Mouse (Mus musculus): ENCODE data around the gene Izumo4.

Gene Izumo4

DNA sequence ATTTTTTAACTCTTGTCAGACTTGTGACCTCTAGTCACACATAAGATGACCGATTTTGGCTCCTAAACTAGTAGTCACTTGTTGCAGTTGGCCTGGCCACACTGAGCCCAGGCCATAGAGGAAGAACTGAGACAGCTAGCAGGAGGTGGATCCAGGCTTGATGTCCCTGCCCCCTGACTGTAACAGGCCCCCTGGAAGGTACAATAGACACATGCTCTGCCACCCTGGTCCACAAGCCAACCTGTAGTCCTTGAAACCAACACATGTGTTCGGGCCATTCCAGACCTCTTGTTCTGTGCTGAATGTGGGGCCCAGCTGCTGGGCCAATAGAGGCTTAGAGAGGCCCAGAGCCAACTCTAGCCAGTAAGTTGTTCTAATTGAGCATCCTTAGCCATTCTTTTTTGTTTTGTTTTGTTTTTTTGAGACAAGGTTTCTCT is 21.7 kb upstream of the Izumo4 start:
- in situ Hi-C loops (cut with MboI; ENCODE audit: low pct_unique_long_range_greater_than_20kb in 1 of 2, low sequenced_read_pairs in 2 of 2, unreplicated experiment in 1 of 2), result loop anchor here (5.0 to 10.0 kb wide), 2 partner anchors 103 to 105 kb away; partner anchors contain the start of gene Klf16 (in 2 of the 2)

DNA sequence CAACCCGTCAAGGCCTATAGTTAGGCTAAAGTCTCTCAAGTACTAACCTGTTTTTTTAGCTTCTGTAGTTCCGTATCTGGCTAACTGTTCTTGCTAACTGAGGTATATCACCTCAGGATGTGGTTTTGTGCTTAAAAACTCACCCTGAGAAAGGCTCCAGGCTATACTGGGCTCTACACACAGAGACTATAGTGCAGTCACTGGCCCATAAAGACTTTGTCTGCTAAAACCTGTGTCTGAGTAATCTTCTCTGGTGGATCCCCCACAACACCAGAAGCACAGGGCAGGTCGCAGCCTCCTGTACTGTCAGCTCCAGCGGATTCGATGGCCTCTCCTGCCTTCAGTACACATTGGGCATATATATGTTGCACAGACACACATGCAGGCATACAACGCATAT is 20.0 kb upstream of the Izumo4 start:
- in situ Hi-C loops (cut with MboI; ENCODE audit: low pct_unique_long_range_greater_than_20kb in 1 of 2, low sequenced_read_pairs in 2 of 2, unreplicated experiment in 1 of 2), result loop anchor here (5.0 to 10.0 kb wide), 2 partner anchors 105 to 107 kb away; partner anchors contain the start of gene Klf16 (in 2 of the 2)

DNA sequence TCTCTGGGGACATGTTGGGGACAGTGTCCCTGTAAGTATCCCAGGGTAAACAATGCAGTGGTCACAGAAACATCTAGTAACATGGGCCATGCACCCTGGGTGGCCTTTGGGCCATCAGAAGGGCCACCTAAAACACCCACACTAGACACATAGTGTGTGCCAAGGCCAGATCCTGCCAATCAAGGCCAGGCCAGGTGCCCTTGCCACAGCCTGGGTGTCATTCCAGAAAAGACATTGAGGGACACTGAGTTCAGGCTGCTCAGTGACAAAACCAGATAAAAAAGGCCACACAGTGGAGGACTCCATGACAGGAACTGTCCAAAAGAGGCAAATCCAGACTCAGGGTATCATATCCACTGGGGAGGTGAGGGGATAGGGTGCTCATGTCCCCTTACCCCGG is 18.3 kb upstream of the Izumo4 start:
- in situ Hi-C loops (cut with MboI; ENCODE audit: low pct_unique_long_range_greater_than_20kb in 1 of 2, low sequenced_read_pairs in 2 of 2, unreplicated experiment in 1 of 2), result loop anchor here (5.0 to 10.0 kb wide), 2 partner anchors 106 to 109 kb away; partner anchors contain the start of gene Klf16 (in 2 of the 2)

DNA sequence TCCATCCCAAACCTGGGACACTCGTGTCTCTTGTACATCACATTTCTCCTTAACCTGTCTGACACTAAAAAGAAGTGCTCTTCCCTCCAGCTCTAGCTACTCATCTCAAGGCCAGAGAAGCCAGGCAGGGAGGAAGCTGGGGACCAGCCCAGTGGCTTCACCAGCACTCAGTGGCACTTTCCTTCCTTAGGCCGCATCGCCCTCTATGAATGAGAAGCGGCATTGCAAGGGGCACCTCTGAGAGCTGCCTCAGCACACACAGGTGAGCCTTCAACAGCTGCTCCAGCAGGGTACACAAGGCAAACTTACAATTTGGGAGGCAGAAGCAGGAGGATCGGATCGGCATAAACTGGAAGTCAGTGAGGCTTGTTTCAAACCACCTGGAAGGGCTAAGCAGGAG is 17.8 kb upstream of the Izumo4 start:
- in situ Hi-C loops (cut with MboI; ENCODE audit: low pct_unique_long_range_greater_than_20kb in 1 of 2, low sequenced_read_pairs in 2 of 2, unreplicated experiment in 1 of 2), result loop anchor here (5.0 to 10.0 kb wide), 2 partner anchors 107 to 109 kb away; partner anchors contain the start of gene Klf16 (in 2 of the 2)

DNA sequence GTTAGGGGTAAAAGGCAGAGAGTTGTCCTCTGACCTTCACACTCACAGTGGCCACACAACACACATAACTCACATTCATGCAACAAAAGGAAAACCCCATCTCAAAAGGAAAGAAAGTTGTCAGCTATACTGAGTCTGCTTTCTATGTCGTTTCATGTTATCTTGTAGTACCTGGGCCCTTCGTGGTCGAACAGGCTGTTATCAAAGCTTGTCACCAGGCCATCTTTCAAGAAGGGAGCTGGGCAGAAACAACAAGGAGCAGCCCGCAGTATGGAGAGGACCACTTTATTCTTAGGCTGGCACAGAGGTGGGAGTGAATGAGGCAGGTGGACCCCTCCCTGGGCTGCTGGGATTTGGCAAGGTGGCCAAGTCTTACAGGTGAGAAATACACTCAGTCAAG is 17.0 kb upstream of the Izumo4 start:
- in situ Hi-C loops (cut with MboI; ENCODE audit: low pct_unique_long_range_greater_than_20kb in 1 of 2, low sequenced_read_pairs in 2 of 2, unreplicated experiment in 1 of 2), result loop anchor here (5.0 to 10.0 kb wide), 3 partner anchors 108 to 238 kb away; partner anchors contain the start of gene Klf16 (in 2 of the 2)

DNA sequence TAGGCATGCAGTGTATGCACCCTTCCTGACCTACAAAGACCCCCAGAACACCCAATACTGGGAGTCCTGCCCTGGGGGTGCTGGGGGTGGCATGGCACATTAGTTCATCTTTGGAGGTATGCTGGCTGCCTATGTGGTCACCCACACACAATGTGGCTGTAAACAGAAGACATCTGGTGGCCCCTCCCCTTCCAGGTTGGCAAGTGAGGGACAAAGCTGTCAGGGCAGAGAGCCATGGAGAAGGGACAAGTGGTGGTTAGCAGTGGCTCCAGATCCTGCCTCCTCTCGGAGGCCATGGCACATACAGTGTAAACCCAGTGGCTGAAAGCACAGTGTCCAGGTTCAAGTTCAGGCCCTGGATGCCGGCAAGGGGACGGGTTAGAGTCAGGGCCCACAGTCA is 15.4 kb upstream of the Izumo4 start:
- in situ Hi-C loops (cut with MboI; ENCODE audit: low pct_unique_long_range_greater_than_20kb in 1 of 2, low sequenced_read_pairs in 2 of 2, unreplicated experiment in 1 of 2), result loop anchor here (5.0 to 10.0 kb wide), 2 partner anchors 112 to 239 kb away; partner anchors contain the start of gene Klf16 (in 1 of the 2)

DNA sequence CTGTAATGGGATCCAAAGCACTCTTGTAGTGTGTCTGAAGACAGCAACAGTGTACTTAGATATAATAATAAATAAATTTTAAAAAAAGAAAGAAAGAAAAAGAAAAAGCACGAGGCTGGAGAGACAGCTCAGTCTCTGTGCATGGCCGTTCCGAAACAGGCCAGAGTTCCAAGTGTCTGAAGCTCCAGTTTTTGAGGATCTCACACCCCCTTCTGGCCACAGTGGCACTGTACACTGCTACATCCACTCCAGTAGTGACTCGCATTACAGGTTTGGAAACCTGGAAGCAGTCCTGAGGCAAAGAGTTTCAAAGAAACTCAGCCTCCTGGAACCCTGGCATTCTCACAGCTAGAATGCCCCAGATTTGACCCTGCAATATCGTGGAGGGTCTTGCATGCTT is 14.1 kb upstream of the Izumo4 start:
- in situ Hi-C loops (cut with MboI; ENCODE audit: low pct_unique_long_range_greater_than_20kb in 1 of 2, low sequenced_read_pairs in 2 of 2, unreplicated experiment in 1 of 2), result loop anchor here (5.0 to 10.0 kb wide), 2 partner anchors 113 to 241 kb away; partner anchors contain the start of gene Klf16 (in 1 of the 2)

DNA sequence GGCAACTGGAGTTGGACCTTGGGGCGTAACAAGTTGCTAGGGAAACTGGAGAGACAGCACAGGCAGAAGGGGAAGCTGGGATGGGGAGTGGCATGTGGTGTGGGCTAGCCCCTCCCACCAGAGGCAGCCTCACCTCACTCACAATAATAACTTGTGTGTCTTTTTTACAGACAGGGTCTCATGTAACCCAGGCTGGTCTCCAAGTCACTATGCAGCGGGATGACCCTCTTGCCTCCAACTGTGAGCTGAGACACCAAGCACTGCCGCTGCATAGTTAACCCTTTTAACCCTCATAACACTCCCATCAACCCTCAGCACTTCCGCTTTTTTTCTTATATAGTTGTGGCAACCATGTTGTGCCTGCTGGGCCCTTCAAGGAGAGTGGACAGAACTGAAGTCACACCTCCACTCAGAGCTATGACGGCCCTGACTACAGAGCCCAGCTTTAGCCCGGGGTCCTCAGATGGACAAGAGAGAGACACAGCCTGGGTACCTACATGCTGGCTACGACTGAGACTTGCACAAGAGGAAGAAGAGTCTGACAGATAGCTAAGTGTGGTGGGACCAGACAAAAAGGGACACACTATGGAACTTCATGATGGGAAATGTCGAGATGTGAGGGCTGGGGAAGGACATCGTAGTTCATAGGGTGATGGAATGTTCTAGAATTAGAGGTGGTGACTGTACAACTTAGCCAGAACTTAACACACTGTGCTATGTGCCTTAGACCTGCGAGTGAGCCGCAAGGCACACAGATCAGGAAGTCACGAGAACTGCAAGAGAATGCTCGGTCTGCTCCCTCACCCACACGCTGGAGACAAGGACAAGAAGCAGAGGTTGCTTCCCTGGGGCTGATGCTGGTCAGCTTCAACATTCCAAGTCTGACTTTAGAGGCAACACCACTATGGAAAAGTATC is 9.5 kb upstream of the Izumo4 start:
- in situ Hi-C loops (cut with MboI; ENCODE audit: low pct_unique_long_range_greater_than_20kb in 1 of 2, low sequenced_read_pairs in 2 of 2, unreplicated experiment in 1 of 2), result no loop called here

DNA sequence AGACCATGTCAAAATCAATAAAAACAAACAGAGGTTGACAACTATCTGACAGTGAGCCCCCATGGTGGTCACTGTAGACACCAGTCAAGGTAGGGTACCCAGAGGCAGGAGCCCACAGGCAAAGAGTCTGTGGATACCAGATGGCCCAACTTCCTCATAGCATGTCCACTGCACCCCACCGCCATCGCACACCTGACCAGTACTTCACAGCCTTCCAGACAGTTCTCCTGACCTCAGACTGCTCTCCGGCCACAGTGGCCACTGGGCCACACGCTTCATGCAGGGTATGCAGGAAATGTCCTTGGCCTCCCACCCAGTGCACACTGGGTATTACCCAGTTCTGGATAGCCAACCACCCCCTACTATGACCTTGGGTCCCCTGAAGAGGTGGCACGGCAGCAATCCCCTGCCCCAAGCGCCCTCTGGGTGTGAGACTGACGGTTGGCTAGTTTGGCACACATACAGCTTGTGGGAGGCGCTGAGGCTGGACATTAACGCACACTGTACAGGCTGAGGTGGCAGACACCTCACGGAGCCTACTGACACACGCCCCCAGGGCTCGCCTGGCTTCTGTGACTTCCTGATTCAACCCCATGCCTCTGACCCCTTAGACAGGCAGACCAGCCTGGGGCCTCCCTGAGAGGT is 8.5 kb upstream of the Izumo4 start:
- in situ Hi-C loops (cut with MboI; ENCODE audit: low pct_unique_long_range_greater_than_20kb in 1 of 2, low sequenced_read_pairs in 2 of 2, unreplicated experiment in 1 of 2), result no loop called here

DNA sequence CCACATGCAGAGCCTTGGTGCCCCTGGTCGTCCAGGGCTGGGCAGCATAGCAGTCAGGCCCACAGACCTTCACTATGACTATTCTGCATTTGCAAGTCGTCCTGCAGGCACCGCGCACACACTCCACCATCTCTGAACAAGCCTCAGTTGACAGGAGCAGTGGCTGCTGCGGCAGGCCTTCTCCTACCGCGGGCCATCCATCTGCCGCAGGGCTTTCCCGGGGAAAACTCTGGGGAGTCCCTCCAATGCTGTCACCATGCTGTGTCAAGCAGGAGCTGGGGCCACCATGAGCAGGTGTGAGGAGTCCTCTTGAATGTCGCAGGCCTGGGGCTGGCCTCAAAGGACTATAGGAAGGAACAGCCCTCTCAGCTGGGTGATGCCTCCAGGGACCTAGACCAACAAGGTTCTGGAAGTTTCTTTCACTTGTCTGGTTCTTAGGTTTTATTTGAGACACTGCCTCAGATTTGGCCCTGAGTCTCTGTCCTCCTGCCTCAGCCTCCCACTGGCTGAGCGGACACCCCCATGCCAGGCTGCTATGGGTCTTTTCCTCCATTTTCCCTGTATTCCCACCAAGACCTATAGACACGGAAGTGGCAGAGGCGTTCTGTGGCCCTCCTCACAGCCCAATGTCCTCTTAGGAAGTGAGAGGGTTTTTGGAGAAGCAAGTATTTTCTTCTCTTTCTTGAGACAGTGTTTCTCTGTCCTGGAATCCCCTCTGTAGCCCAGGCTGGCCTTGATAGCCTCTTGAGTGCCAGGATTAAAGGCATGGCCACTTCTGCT is 7.6 kb upstream of the Izumo4 start:
- in situ Hi-C loops (cut with MboI; ENCODE audit: low pct_unique_long_range_greater_than_20kb in 1 of 2, low sequenced_read_pairs in 2 of 2, unreplicated experiment in 1 of 2), result no loop called here

DNA sequence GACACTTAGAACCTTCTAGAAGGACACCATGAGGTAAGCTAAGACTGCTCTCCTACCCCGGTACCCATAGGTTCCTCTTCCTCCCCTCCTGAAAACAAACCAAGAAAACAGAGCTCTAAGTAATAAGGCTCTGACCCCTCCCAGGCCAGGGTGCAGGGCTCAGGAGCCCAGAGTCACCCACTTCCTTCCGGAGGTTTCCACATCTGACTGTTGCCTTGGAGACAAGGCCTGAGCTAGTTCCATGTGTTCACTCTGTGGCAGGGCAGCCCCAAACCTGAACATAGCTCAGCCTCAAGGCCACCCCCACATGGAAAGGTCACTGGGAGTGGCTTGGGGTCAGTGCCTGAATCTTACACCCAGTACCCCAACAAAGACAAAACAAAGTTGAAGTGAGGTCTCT is 6.8 kb upstream of the Izumo4 start:
- in situ Hi-C loops (cut with MboI; ENCODE audit: low pct_unique_long_range_greater_than_20kb in 1 of 2, low sequenced_read_pairs in 2 of 2, unreplicated experiment in 1 of 2), result no loop called here

DNA sequence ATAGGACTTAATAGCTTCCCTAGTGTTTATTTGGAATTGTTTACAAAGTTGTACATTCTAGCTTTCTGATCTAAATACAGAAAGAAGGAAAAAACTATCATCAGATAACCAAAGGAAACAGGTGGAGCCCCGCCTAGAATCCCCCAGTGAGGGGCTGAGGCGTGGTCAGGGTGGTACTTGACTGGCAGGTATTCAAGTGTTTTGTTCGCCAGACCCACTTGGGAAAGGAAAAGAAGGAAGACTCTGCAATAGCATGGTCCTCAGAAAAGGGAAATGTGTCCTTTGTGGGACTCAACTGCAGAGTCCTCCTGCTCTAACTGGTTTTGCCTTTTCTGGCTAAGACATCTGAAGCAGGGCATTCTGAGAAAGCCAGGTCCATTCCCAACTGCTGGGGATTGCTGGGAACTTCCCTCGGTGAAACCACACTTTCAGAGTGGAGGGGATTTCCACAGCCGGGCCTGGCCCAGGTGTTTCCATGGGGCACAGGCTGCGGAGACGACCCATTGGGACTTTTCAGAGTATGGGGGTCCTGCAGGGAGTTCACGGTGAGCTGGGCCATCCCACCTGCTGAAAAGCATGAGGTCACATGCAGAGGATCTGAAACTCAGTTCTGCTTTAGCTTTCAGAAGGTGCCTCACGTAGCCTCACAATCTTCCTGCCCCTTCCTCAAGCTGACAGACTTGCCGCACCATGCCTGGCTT is 6.0 kb upstream of the Izumo4 start:
- in situ Hi-C loops (cut with MboI; ENCODE audit: low pct_unique_long_range_greater_than_20kb in 1 of 2, low sequenced_read_pairs in 2 of 2, unreplicated experiment in 1 of 2), result no loop called here

DNA sequence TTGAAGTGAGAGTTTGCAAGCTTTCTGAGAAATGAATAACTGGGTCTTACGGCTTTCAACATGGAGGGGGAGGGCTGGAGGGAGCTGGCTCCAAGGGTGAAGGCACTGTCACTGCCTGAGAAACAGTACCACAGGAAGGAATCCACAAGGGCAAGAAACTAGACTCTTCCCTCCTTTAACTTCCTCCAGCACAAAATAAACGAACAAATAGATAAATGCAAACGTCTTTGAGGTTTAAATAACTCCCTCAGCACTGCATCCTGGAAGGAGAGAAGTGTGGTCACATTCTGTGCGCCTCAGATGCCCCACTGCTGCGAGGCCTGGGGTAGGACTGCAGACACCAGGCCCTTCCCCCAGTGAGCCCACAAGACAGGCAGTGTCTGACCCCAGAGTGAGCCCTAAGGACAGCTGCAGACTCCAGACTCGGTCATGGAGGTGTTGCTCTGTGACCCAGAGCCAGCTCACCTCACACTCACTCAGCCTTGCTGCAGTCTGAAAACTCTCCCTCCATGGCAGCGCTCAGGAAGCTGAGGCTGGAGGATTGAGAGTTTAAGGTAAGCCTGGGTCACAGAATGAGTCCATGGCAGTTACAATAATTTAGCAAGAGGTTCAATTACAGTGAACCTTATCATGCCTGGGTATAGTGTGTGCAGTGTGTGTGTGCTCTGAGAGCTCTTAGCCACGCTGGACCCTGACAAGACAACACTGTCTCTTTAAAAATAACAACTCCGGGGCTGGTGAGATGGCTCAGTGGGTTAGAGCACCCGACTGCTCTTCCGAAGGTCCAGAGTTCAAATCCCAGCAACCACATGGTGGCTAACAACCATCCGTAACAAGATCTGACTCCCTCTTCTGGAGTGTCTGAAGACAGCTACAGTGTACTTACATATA is 5.2 kb upstream of the Izumo4 start:
- in situ Hi-C loops (cut with MboI; ENCODE audit: low pct_unique_long_range_greater_than_20kb in 1 of 2, low sequenced_read_pairs in 2 of 2, unreplicated experiment in 1 of 2), result no loop called here

DNA sequence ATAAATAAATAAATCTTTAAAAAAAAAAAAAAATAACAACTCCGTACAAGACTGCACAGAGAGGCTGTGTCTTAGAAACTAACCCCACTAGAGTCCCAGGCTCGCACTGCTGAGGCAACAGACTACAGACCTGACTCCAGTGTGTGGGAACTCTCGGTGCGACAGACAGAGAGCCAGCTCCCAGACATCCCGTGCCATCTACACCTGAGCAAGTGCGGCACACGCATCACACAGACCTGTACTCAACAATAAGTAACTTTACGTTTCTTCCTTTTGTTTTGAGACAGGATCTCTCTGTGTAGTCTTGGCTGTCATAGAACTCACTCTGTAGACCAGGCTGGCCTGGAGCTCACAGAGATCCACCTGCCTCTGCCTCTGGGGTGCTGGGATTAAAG is 4.6 kb upstream of the Izumo4 start:
- in situ Hi-C loops (cut with MboI; ENCODE audit: low pct_unique_long_range_greater_than_20kb in 1 of 2, low sequenced_read_pairs in 2 of 2, unreplicated experiment in 1 of 2), result no loop called here

DNA sequence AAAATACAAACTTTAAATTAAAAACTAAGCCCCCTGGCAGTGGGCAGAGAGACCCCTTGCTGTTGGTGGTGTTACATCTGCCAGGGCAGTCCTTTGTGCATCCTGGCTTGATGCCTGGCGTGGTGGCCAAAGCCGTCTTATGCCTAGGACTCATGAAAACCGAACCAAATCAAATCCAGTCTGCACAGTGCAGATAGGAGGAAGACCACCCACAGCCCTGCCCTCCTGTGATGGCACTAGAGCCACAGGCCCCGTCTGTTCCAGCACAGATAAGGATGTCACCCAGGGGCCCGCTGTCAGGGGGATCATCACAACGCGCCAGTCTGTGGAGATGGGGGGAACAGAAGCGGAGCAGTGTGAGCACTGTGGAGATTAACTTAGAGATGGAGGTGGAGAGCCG is 4.2 kb upstream of the Izumo4 start:
- in situ Hi-C loops (cut with MboI; ENCODE audit: low pct_unique_long_range_greater_than_20kb in 1 of 2, low sequenced_read_pairs in 2 of 2, unreplicated experiment in 1 of 2), result no loop called here

DNA sequence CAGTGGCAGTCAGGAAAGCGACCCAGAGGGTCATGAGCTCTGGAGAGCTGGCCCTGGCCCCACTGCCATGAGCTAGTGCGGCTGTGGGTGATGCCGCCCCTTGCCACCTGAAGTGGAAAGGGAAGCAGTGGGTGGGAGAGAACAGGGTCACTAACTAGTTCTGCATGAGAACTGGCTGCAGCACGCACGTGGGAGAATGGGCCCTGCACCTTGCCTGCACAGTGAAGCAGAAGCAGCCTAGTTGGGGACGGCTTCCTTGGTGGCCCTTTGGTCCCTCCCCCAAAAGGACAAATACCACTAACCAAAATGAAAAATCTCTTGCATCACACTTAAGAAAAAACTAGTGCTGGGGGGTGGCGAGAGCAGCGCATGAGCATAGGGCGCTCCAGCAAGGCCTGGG is 3.4 kb upstream of the Izumo4 start:
- in situ Hi-C loops (cut with MboI; ENCODE audit: low pct_unique_long_range_greater_than_20kb in 1 of 2, low sequenced_read_pairs in 2 of 2, unreplicated experiment in 1 of 2), result no loop called here

DNA sequence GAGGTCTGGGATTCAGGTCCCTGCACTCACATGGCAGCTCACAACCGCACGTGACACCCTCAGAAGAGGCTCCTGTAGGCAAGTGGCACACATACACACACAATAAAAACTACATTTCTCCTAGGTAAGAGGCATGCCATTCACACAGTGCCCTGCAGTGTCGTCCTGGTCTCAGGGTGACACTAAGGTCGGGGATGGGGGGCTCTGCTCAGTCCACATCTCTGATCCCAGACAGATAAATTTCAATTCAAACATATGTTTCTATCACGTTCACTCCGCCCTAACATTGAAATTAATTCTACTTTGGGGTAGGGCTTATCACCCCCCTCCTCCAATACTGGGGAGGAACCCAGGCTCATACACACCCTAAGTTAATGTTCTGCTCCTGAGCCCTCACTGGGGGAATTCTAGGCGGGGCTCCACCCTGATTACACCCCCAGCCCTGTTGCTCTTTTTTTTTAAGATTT is 1.9 kb upstream of the Izumo4 start:
- in situ Hi-C loops (cut with MboI; ENCODE audit: low pct_unique_long_range_greater_than_20kb in 1 of 2, low sequenced_read_pairs in 2 of 2, unreplicated experiment in 1 of 2), result no loop called here

Measured in mouse embryonic stem cell (cell line).